Mouse (Mus musculus): Measurements from ENCODE around the gene Apeh.

The Apeh gene

GRCm38 (mm10) chr9:108082549-108082948, 11.9 kb downstream of the Apeh start:
- in situ Hi-C loops (cut with MboI, MseI) = loop anchor here (5.0 kb wide), 2 partner anchors 40 to 120 kb away; no protein-coding TSS in a partner anchor

DNA sequence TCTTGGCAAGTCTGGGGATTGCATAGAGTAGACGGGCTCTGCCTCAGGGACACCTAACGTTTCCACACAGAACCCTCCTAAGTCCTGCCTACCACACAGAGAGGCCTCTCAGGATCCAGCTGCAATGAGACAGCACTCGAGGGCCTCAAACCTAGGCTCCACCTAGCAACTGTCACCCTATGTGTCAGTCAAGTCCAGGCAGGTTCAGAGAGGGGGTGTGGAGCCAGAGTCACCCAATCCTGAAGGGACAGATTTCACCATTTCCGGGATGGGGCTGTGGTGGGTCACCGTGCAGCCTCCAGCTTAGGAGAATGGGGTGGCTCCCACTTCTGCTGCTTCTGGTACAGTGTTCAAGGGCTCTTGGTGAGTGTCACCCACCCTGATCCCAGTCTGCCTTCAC, 14.2 kb downstream of the Apeh start, which contains the start of gene Mst1:
TSS of gene Mst1 (plus strand) at position 269 of the 400 bp plus-strand sequence.
- in situ Hi-C loops (cut with MboI, MseI) = loop anchor here (5.0 kb wide), 2 partner anchors 42 to 122 kb away; no protein-coding TSS in a partner anchor

GRCm38 (mm10) chr9:108073141-108073930, 21.1 kb downstream of the Apeh start:
- in situ Hi-C loops (cut with MboI, MseI) = no loop called here

GRCm38 (mm10) chr9:108072481-108072924, 21.9 kb downstream of the Apeh start:
- in situ Hi-C loops (cut with MboI, MseI) = no loop called here

GRCm38 (mm10) chr9:108071801-108072200, 22.6 kb downstream of the Apeh start:
- in situ Hi-C loops (cut with MboI, MseI) = no loop called here

DNA sequence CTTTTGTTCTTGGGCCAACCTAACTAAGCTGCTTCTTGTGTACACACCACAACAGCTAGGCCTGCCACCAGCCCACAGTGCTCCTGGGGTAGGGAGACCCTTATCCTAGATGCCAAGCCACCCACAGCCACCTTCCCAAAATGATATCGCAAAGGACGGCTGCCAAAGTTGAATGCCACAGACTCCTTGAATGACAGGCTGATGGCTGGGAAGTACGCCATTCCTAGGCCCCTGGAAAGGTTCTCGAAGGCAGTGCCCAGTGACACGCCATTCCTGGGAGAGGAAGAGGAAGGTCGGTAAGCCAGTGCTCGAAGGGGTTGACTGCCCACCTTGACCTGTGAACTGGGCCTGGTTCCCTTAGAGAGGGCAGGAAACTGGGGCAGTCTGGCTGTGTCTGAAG, 24.9 kb downstream of the Apeh start:
- in situ Hi-C loops (cut with MboI, MseI) = no loop called here

- in situ Hi-C loops (cut with MboI, MseI) = no loop called here
Observed at GRCm38 (mm10) chr9:108069007-108069406, 25.4 kb downstream of the Apeh start.

DNA sequence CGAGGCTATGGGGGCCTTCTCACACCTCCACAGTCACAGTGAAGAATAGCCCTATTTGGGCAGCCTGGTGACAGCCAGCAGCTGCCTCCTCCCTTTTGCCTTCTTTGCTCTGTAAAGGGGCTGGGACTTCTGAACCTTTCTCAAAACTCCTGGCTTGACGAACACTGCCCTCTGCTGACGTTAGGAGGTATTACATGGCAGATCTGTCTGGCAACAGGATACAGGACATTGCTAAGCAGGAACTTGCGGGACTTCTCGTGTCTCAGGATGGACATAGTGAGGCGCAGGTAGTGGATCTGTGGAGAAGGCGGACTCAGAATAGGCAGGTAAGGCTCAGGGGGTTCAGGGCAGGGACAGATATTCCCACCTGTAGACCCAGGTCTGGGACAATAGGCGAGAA, 26.5 kb downstream of the Apeh start:
- in situ Hi-C loops (cut with MboI, MseI) = no loop called here

- in situ Hi-C loops (cut with MboI, MseI) = no loop called here
Observed at GRCm38 (mm10) chr9:108067199-108067598, 27.2 kb downstream of the Apeh start.

GRCm38 (mm10) chr9:108065491-108066011, 28.9 kb downstream of the Apeh start:
- in situ Hi-C loops (cut with MboI, MseI) = no loop called here

DNA sequence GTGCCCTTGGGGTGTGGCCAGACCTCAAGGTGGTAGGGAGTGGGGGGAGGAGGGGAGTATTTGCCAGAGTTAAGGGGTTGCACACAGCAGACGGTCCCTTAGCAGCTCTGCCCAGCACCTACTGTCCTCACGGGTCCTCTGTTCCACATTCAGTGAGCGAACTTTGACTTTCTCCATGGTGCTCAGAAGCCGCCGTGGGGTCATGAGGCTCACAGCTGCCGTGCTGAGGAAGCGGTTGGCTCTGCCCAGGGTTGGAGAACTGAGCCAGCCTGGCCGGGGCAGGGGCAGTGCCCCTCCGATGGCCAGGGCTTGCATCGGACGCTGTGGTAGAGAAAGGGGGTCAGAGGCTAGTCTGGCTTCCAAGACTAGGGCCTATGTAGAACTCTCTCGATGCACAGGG, 31.0 kb downstream of the Apeh start:
- in situ Hi-C loops (cut with MboI, MseI) = no loop called here

- in situ Hi-C loops (cut with MboI, MseI) = no loop called here
Observed at GRCm38 (mm10) chr9:108062142-108062541, 32.3 kb downstream of the Apeh start.

DNA sequence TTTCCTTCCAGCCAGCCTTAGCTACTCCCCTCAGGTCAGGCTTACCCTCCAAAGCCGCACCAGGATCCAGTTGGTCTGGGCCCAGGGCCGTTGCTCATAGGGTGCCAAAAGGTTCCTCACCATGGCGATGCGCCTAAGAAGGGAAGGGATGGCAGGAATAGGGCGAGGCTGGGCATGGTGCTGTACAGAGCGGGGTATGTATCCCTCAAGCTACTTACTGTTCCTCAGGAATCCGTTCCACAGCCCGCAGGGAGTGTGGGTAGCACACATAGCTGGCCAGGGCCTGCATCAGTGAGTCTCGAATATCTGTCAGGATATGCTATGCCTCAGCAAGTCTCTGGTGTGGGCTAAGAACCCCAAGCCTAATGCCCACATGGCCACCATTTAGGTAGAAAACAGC, 36.1 kb downstream of the Apeh start:
- in situ Hi-C loops (cut with MboI, MseI) = loop anchor here (5.0 kb wide), 1 partner anchor 91 kb away; no protein-coding TSS in a partner anchor

- in situ Hi-C loops (cut with MboI, MseI) = loop anchor here (5.0 kb wide), 1 partner anchor 90 kb away; no protein-coding TSS in a partner anchor
Observed at GRCm38 (mm10) chr9:108057262-108057562, 37.2 kb downstream of the Apeh start.

DNA sequence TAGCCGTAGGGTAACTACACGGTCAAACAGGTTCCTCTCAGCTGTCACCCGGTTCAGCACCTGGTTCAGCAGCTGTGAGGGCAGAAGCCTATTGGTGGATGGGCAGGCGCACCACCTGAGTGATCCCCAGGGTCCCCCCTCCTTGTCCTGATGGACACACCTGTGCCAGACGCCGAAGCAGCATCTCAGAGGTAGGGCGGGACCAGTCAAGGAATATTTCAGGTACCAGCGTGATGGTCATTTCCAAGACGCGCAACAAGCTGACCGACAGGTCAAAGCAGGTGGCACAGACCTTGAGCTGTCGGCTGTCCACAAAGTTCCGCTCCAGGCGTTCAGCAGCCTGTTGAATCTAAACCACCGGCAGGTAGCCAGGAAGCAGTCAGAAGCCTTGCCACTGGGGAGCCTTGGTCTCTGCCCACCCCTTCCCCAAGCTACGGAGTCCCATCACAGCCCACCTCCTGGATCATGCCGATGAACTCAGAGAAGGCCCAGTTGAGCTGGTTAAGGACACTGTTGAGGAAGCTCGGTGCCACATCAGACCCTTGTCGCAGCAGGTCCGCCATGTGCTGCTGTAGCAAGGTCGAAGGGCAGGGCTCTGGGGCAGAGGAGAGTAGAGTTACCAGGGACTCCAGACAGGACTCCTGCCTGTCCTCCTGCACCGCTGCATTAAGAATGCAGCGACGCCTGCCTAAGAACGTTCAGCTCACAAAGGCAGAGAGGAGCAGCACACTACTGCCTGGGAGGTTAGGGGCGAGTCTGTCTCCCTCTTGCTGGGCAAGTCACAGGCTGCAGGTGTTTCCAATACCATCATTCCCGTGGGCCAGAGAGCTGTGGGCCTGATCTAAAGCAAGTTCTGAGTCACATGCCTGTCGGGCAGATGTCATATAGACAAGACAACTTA, 37.8 kb downstream of the Apeh start:
- in situ Hi-C loops (cut with MboI, MseI) = loop anchor here (5.0 kb wide), 1 partner anchor 89 kb away; no protein-coding TSS in a partner anchor

GRCm38 (mm10) chr9:108055661-108056237, 38.7 kb downstream of the Apeh start:
- in situ Hi-C loops (cut with MboI, MseI) = loop anchor here (5.0 kb wide), 1 partner anchor 88 kb away; no protein-coding TSS in a partner anchor

DNA sequence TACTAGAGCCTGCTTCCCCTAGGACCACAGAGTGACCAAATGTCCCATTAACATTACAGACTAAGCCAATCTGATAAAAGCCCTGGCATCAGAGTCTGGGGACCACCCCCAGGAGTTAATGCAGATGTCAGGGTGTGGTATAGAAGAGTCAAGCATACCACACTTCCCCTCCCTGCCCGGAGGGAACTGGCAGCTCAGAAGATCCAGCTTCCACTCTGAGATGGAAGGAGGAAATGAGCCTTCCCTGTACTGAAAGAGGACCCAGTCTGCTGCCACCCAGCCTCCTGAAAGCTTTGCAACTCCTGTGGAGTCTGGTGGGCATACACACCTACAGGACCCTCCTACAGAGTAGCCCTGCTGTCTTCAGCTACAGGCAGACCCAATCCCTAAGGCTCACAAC, 39.3 kb downstream of the Apeh start:
- in situ Hi-C loops (cut with MboI, MseI) = loop anchor here (5.0 kb wide), 1 partner anchor 88 kb away; no protein-coding TSS in a partner anchor

DNA sequence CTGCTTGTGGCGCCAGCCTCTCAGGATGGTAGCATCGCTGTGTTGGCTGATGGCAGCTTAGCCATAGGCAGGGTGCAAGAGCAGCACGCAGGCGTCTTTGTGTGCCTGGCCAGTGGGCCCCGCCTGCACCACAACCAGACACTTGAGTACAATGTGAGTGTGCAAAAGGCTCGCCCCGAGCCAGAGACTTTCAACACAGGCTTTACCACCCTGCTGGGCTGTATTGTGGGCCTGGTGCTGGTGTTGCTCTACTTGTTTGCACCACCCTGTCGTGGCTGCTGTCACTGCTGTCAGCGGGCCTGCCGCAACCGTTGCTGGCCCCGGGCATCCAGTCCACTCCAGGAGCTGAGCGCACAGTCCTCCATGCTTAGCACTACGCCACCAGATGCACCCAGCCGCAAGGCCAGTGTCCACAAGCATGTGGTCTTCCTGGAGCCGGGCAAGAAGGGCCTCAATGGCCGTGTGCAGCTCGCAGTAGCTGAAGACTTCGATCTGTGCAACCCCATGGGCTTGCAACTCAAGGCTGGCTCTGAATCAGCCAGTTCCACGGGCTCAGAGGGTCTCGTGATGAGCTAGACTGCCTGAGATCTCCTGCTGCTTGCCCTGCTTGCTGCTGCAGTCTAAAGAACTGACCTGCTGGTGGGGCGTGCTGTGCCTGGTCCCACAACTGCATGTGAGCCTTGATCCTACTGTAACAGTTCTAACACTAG, 39.9 kb downstream of the Apeh start:
- in situ Hi-C loops (cut with MboI, MseI) = loop anchor here (5.0 kb wide), 1 partner anchor 87 kb away; no protein-coding TSS in a partner anchor

- in situ Hi-C loops (cut with MboI, MseI) = no loop called here
Observed at GRCm38 (mm10) chr9:108053665-108054225, 40.7 kb downstream of the Apeh start.

- in situ Hi-C loops (cut with MboI, MseI) = no loop called here
Observed at GRCm38 (mm10) chr9:108052885-108053664, 41.3 kb downstream of the Apeh start, which contains the start of gene Amigo3. Gene Amigo3 (plus strand): TSS chr9:108053159.
